Mouse (Mus musculus): Measurements from ENCODE around the gene Lrrc73. TPM values are rescaled to one million over a fixed set of nuclear protein-coding genes. Genes with fewer than 3 reads are reported as not detected.

Lrrc73 gene
- total RNA-seq, 1 experiment from 2014 or later: not detected

GRCm38 (mm10) chr17:46282483-46283123 lies 29.3 kb downstream of the Lrrc73 start, which contains the start of gene Tjap1:
Gene Tjap1 (minus strand): TSS chr17:46283026.
- peak; percentile 86 for ATAC-seq (replicated peaks; ENCODE audit: insufficient number of reproducible peaks, low FRiP score, low TSS enrichment, poor library complexity, severe bottlenecking)

- ATAC-seq (replicated peaks; ENCODE audit: insufficient number of reproducible peaks, low FRiP score, low TSS enrichment, poor library complexity, severe bottlenecking): no peak
Observed at GRCm38 (mm10) chr17:46283140-46283539, 29.8 kb downstream of the Lrrc73 start.

GRCm38 (mm10) chr17:46283911-46284310 lies 30.6 kb downstream of the Lrrc73 start:
- ATAC-seq (replicated peaks; ENCODE audit: insufficient number of reproducible peaks, low FRiP score, low TSS enrichment, poor library complexity, severe bottlenecking): no peak

- ATAC-seq (replicated peaks; ENCODE audit: insufficient number of reproducible peaks, low FRiP score, low TSS enrichment, poor library complexity, severe bottlenecking): no peak
Observed at GRCm38 (mm10) chr17:46284653-46285052, 31.3 kb downstream of the Lrrc73 start.

GRCm38 (mm10) chr17:46285407-46285806 lies 32.1 kb downstream of the Lrrc73 start:
- ATAC-seq (replicated peaks; ENCODE audit: insufficient number of reproducible peaks, low FRiP score, low TSS enrichment, poor library complexity, severe bottlenecking): no peak

GRCm38 (mm10) chr17:46287678-46288095 lies 34.4 kb downstream of the Lrrc73 start:
- ATAC-seq (replicated peaks; ENCODE audit: insufficient number of reproducible peaks, low FRiP score, low TSS enrichment, poor library complexity, severe bottlenecking): no peak

- no peak for ATAC-seq (replicated peaks; ENCODE audit: insufficient number of reproducible peaks, low FRiP score, low TSS enrichment, poor library complexity, severe bottlenecking)
Observed at GRCm38 (mm10) chr17:46296601-46297000, 43.3 kb downstream of the Lrrc73 start.

- no peak for ATAC-seq (replicated peaks; ENCODE audit: insufficient number of reproducible peaks, low FRiP score, low TSS enrichment, poor library complexity, severe bottlenecking)
Observed at GRCm38 (mm10) chr17:46297028-46297363, 43.7 kb downstream of the Lrrc73 start.

GRCm38 (mm10) chr17:46297364-46298219 lies 44.3 kb downstream of the Lrrc73 start, which contains the start of gene Dlk2:
Gene Dlk2 (plus strand): TSS chr17:46297421.
- no peak for ATAC-seq (replicated peaks; ENCODE audit: insufficient number of reproducible peaks, low FRiP score, low TSS enrichment, poor library complexity, severe bottlenecking)

GRCm38 (mm10) chr17:46298220-46298913 lies 45.0 kb downstream of the Lrrc73 start:
- peak; percentile 71 for ATAC-seq (replicated peaks; ENCODE audit: insufficient number of reproducible peaks, low FRiP score, low TSS enrichment, poor library complexity, severe bottlenecking)

GRCm38 (mm10) chr17:46301892-46302291 lies 48.6 kb downstream of the Lrrc73 start:
- no peak for ATAC-seq (replicated peaks; ENCODE audit: insufficient number of reproducible peaks, low FRiP score, low TSS enrichment, poor library complexity, severe bottlenecking)

GRCm38 (mm10) chr17:46304184-46304583 lies 50.9 kb downstream of the Lrrc73 start:
- ATAC-seq (replicated peaks; ENCODE audit: insufficient number of reproducible peaks, low FRiP score, low TSS enrichment, poor library complexity, severe bottlenecking): no peak

Other genes starting within 250 kb of the Lrrc73 start
- 16.5 to 56.6 TPM (median 24.3 TPM) in 3 replicates for gene Vegfa, start 221.2 kb upstream of the Lrrc73 start, total RNA-seq (2017)
- 32.5 to 38.0 TPM (median 35.9 TPM) in 3 replicates for gene Mrps18a, start 142.5 kb upstream of the Lrrc73 start, total RNA-seq (2017)
- 1.5 TPM in 1 of 3 replicates, not detected in the others for gene Rsph9, start 109.3 kb upstream of the Lrrc73 start, total RNA-seq (2017)
- 4.2 to 10.8 TPM (median 6.1 TPM) in 3 replicates for gene Mad2l1bp, start 100.0 kb upstream of the Lrrc73 start, total RNA-seq (2017)
- 84.1 to 127 TPM (median 93.1 TPM) in 3 replicates for gene Gtpbp2, start 92.5 kb upstream of the Lrrc73 start, total RNA-seq (2017)
- 7.5 to 15.6 TPM (median 7.7 TPM) in 3 replicates for gene Polh, start 50.9 kb upstream of the Lrrc73 start, total RNA-seq (2017)
- 20.3 to 29.2 TPM (median 21.2 TPM) in 3 replicates for gene Xpo5, start 50.7 kb upstream of the Lrrc73 start, total RNA-seq (2017)
- 37.2 to 47.6 TPM (median 42.7 TPM) in 3 replicates for gene Polr1c, start 5.5 kb upstream of the Lrrc73 start, total RNA-seq (2017)
- 57.8 to 85.4 TPM (median 76.1 TPM) in 3 replicates for gene Yipf3, start 5.5 kb upstream of the Lrrc73 start, total RNA-seq (2017)
- gene Tjap1, start 29.5 kb downstream of the Lrrc73 start, total RNA-seq (2017): 14.6 to 18.0 TPM (median 18.0 TPM) in 3 replicates
- gene Dlk2, start 43.9 kb downstream of the Lrrc73 start, total RNA-seq (2017): not detected in 3 replicates
- gene Abcc10, start 74.8 kb downstream of the Lrrc73 start, total RNA-seq (2017): 2.8 to 3.4 TPM (median 3.0 TPM) in 3 replicates
- gene Zfp318, start 130.2 kb downstream of the Lrrc73 start, total RNA-seq (2017): 23.5 to 54.0 TPM (median 33.9 TPM) in 3 replicates
- gene Crip3, start 175.4 kb downstream of the Lrrc73 start, total RNA-seq (2017): not detected in 3 replicates
- gene Slc22a7, start 184.9 kb downstream of the Lrrc73 start, total RNA-seq (2017): not detected in 3 replicates
- under 0.01 to 0.58 TPM (median 0.48 TPM) in 3 replicates for gene Ttbk1, start 234.1 kb downstream of the Lrrc73 start, total RNA-seq (2017)
- not detected in 3 replicates for gene Dnph1, start 243.2 kb downstream of the Lrrc73 start, total RNA-seq (2017)